Mouse (Mus musculus): ENCODE measurements around the gene Slc25a21. TPM values are rescaled to one million over a fixed set of nuclear protein-coding genes. Genes with fewer than 3 reads are reported as not detected.

The Slc25a21 gene
- total RNA-seq, 2 experiments from 2014 or later: 0.54 to 0.66 TPM

DNA sequence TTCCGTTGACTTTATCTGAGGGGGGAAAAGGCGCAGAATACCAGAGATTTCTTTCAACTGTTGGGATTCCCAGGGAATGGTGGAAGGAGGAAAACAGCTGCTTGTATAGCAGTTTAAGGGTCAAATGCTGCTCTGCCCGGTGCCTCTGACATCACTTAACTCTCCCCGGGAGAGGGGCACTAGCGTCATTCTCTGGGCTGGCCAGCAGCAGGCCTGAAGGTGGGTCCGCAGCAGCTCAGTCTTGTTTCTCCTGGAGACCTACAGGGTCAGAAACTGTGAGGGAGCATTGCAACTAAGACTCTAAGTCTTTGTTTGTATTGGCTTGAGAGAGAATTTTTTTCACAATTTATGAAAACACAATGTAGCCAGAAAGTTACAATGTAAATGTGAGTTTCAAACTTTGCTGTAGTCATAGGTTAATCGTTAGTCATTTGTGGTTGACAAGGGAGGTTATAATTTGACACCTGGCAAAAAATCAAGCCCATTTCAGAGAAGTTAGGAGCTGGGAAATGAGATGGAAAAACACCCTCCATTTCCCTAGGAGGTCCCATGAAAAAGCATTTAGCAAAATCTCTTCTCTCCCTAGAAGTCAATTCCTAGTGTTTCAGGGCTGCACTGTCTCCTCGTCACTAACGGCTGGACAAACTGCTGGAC lies 291.5 kb downstream of the Slc25a21 start:
- intact Hi-C loops (cut with DNase I): no loop called here
- no peak for DNase-seq (ENCODE audit: low spot score in 2 of 2)

DNA sequence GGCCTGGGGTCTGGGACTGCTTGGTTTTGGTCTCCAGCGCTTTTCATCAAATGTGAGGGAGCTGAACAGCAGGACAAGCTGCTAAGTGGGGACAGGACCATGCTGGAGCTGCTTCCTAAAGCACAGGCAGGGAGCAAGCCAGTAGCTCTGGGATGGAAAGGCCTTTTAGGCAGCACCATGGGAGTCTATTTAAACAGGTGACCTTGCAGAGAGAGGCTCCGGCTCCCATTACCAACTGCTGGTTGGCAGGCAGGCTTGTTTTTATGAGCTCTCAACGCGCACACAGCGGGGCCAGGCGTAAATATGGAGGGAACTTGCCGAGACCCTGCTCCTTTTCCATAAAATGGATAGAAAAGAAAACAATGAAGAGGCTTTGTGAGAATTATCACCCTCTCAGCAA lies 292.1 kb downstream of the Slc25a21 start:
- no peak for DNase-seq (ENCODE audit: low spot score in 2 of 2)
- intact Hi-C loops (cut with DNase I): no loop called here

DNA sequence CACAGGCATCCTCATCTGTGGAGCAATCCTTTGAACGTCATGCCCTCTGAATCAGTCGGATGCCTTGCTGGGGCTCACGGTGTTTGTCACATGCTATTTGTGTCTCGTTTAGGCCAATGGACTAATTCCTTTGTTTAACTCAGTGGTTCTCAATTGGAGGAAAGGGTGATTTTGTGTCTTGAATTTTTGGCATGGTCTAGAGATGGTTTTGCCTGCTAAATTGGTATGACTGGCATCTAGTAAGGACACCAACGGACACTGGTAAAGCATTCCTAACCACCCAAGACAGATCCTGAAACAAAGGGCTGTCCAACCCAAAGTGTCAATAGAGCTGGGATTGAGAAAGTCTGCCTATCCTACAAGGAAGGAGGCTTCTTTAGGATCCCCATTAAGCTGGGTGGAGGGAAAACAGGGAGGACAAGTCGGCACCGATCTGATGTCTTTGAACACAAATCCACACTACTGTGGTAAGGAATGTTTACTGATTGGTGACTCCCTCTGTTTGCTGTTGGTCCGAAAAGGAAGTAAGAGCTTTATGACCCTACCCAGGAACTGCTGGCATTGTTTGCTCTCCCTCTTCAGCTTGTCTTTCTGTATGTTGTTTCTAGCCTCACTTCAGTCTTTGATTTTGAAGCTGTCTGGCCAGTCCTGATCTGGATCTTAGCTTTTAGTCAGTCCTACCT lies 294.4 kb downstream of the Slc25a21 start:
- intact Hi-C loops (cut with DNase I): no loop called here
- DNase-seq (ENCODE audit: low spot score in 2 of 2): no peak

DNA sequence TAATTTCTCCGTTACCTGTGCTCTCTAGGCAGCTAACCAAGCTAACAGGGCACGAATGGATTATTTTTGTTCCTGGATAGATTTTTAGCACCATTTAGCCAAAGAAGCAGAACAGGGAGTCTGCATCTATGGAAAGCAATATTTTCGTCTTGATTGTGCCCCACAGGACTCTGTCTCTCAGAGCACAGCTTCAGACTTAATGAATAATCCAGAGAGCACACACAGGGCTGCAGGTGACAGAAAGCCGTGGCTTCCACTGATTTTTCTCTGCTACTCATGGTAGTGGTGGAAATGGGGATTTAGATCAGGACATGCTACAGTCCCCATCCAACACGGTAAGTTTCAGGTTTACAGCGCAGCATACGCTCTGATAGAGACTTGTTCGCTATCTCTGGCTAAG lies 299.3 kb downstream of the Slc25a21 start:
- intact Hi-C loops (cut with DNase I): no loop called here
- no peak for DNase-seq (ENCODE audit: low spot score in 2 of 2)

DNA sequence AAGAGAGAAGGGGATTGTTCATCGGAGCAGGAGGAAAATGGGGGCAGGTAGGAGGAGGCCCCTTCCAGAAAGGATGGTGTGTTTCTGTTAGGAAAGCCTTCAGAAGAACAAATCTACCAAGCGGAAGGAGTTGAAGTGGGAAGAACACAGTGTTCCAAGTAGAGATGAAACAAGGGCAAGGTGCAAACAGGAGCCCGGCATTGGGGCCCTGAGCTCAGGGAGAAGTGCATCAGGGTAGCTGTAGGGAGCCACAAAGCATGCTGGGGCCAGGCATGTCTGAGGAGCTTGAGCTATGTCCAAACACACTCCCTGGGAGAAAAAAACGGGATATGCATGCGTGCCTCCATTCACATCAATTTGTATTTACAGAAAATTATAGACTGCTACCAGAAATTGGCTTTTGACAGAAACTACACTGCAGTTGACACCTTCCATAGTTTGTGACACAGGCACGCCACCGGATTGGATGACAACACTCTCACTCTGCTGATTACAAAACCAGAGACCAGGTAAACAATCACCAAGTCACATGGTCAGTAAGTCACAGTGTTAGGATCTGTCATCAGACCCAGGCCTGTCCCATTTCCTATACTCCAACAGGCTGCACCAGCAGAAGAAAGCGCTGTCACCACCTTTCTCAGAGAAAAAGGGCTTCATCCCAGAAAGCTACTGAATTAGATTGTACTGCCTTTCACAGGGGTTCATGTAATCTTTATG lies 299.9 kb downstream of the Slc25a21 start:
- intact Hi-C loops (cut with DNase I): no loop called here

DNA sequence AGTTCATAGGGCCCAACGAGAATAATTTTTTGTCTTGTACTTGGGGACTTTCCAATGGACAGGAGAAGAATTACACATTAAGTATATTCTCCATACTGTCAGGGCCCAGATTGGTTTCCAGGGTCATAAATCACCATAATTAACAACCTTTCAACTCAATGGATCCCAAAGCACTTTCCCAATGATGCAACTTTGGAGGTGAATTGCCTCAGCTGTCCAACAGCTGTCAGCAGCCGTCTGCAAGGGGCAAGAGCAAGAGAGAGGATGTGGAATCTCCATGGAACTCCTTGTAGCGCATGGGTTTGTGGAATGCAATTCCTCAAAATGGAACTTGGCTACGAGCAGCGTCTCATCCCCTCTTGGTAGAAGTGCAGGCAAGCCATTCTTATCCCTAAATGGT lies 302.3 kb downstream of the Slc25a21 start:
- no peak for DNase-seq (ENCODE audit: low spot score in 2 of 2)
- intact Hi-C loops (cut with DNase I): no loop called here

More for the DNA sequence above, 299.9 kb downstream of the Slc25a21 start:
- no peak for DNase-seq (ENCODE audit: low spot score in 2 of 2)

DNA sequence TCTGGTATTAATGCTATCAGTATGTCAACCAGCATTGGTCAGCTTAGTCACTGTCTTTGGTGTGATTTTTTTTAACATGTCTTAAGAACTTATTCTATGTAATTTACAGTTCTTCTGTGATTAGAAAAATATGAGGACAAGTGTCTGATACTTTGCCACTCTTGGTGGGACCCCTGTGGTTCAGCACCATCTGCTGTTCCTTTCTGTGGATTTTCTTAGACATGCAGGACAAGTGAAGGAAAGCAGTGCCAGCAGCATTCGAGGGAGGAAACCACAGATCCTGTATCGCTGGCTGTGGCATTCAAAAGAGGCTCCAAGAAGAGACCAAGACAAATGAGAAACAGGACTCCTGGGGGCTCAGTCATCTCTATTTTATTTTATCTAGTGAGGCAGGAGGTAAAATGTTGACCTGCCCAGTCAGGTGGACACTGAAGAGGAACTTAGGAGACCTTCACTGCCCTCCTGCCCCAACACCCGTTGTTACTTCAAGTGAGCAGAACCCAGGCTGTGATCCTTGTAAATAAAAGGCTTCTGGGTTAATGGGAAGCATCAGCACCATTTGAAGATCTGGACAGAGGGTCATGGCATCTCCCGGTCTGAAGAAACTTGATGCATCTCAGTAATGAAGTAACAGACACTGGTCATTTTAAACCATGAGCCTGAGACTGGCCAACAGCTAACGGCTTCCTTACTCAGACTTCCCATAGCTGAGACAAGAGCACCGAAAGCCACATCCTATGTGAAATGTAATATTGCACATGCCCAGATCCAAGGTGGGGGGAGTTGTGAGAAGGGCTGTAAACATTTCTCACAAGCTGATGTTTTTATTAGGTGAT lies 306.2 kb downstream of the Slc25a21 start:
- DNase-seq (ENCODE audit: low spot score in 2 of 2): no peak
- intact Hi-C loops (cut with DNase I): no loop called here

DNA sequence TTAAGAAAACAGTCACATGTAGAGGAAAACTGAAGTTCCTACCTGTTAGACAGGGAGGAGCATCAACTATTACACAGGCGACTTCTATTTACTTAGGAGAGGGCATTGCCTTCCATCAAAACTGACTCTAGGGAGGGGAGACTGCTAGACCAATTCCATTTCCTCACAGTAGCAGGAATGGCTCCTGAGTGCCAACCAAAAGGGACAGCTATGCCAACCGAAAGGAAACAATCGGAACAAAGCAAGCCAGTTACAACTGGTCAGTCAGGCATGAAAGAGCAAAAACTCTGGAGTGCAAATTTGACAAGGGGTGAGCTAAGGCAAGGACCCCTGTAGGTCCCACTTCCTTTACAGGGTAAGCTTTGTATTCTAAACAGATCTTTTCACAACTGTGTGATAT lies 319.5 kb downstream of the Slc25a21 start:
- intact Hi-C loops (cut with DNase I): no loop called here
- DNase-seq (ENCODE audit: low spot score in 2 of 2): no peak

DNA sequence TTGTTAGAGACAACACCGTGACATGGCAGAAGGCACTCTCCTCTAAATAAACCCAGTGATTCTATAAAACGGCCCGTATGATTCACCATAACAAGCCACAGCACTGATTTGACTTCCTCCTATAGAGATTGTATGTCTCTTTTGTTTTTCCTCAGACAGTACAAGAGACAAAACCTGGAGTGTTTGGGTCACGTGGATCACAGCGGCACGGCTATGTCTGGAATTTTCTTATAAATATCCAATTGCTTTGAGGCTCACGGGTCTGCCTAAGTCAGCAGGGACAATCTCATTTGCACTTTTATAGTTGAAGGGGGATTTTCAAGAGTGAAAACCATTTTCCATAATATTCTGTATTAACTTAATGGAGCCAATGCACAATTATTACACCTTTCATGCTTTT lies 320.7 kb downstream of the Slc25a21 start:
- intact Hi-C loops (cut with DNase I): no loop called here

DNA sequence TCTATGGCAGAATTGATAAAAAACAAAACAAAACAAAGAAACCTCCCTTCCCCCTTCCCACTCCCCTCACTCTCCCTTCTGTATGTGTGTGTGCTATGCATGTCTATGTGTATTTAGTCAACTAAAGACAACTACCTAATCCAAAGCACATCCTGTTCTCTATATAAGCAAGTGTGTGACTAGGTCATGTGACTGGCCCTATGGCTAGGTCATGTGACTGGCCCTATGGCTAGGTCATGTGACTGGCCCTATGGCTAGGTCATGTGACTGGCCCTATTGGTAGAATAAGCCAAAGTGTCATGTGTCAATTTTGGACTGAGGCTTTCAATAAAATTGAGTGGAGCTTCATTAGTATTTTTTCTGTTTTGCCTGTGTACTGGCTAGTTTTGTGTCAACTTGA lies 324.1 kb downstream of the Slc25a21 start:
- intact Hi-C loops (cut with DNase I): no loop called here
- DNase-seq (ENCODE audit: low spot score in 2 of 2): no peak

More for the DNA sequence above, 320.7 kb downstream of the Slc25a21 start:
- DNase-seq (ENCODE audit: low spot score in 2 of 2): no peak

DNA sequence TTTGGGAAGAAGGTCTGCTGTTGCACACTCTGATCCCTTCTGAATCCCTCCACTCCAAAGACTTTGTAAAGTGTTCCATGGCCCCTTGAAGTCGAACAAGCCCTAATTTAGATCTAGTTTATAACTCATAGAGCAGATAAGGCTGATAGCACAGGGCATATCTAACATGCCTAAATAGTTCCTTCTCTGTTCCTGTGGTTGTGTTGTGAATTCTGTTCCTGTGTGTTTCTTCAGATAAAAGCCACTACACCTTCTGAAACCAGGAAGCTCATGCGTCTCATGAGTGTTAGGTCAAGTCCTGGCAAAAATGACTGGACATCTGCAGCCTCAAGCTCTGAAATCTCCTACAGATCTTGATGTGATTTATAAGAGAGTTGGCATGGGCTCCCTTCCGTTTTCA lies 326.7 kb downstream of the Slc25a21 start:
- DNase-seq (ENCODE audit: low spot score in 2 of 2): no peak
- intact Hi-C loops (cut with DNase I): no loop called here

DNA sequence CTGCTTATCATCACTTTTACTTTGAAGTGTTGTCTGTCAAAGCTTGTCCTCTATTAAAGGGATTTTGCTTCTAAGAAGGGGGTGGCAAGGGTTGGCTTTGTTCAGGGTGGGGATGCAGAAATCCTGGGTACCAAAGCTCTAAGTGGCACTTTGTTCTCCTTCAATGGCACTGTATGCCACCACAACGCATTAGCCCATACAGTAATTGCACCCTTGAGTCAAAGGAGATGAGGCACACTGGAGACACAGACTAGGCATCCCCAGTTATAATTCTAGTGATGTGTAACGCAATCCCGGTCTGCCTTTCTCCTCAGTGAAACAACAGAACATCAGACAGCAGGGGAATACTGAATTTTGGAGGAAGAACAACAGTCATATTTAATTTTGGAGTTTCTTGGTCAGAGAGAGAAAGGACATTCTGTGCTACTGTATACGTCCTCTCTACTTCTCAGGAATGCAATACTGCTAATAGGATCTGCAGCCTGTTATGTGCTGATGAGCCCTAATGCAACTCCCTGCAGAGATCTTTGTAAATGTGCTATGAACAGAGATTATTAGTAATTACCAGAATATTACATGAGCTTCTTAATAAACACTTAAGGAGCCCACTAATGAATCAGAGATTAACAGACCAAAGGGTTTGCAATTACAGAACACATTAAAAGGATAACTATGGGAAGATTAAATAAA lies 333.3 kb downstream of the Slc25a21 start:
- intact Hi-C loops (cut with DNase I): no loop called here
- no peak for DNase-seq (ENCODE audit: low spot score in 2 of 2)

DNA sequence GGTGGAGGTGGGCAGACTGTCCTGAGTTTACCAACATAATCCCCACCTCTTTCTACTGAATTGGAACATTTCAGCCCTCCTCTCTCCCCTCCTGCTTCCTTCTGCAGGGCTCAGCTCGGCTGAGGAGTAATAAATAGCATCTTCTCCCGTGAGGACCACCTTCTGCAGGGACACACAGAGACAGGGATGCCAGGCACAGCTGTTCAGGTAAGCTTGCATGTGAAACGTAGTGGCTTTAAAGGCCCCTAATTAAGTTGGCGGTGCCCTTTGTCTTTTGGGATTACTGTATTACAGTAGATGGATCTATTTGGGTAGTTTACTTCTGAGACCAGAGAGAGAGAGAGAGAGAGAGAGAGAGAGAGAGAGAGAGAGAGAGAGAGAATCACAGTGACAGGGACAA lies 344.6 kb downstream of the Slc25a21 start:
- intact Hi-C loops (cut with DNase I): no loop called here

DNA sequence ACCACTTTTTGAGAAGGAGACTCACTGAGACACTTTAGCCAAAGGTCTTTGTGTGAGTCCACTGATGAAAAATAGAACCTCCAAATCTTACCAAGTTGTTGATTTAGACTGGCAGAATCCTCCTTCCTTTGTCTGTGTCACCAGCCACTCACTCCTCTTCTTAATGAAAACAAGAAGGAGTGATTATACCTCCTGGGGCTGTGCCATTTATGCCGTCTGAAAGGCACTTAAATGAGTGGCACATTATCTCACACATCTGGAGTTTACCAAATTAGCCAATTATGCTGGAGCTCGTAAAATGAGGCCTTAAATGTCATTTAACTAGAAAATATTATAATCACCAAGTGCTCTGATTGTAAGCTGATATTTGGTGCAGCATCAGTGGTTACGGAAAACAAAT lies 345.8 kb downstream of the Slc25a21 start:
- intact Hi-C loops (cut with DNase I): no loop called here
- no peak for DNase-seq (ENCODE audit: low spot score in 2 of 2)

More for the DNA sequence above, 344.6 kb downstream of the Slc25a21 start:
- no peak for DNase-seq (ENCODE audit: low spot score in 2 of 2)

DNA sequence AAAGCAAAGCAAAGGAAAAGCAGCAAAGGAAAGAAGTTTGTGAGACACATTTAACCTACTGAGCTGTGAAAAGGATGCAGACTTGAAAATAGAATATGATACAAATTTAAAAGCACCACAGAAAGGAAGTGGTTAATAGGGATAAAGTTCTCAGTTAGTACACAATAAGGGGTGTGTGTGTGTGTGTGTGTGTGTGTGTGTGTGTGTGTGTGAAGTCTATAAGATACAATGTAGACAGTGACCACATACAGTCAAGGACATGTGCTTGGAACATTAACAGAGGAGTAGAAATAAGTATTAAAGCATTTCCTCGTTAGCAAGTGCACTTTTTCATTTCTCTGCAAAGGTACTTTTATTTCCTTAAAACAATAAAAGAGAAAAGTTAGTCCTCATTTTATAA lies 367.3 kb downstream of the Slc25a21 start:
- no peak for DNase-seq (ENCODE audit: low spot score in 2 of 2)
- intact Hi-C loops (cut with DNase I): no loop called here

DNA sequence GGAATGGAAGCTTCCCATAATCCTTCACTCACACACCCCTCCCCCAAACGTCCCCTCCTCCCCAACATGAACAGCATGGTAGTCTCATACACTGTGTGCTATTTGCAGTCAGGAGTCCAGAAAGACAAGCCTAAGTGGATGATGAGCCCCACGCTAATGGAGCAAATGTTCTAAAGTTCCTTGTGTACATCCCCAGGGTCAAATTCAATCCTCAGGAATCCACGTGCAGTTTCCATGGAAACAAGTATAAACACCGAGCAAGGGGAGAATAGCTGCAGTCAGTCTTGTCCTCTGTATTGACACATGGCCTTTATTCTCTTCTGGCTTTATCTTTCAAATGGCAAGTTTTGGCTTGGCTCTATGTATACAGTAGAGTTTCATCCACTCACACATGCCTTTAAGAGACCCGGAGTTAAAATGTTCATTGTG lies 367.8 kb downstream of the Slc25a21 start:
- intact Hi-C loops (cut with DNase I): no loop called here
- no peak for DNase-seq (ENCODE audit: low spot score in 2 of 2)

DNA sequence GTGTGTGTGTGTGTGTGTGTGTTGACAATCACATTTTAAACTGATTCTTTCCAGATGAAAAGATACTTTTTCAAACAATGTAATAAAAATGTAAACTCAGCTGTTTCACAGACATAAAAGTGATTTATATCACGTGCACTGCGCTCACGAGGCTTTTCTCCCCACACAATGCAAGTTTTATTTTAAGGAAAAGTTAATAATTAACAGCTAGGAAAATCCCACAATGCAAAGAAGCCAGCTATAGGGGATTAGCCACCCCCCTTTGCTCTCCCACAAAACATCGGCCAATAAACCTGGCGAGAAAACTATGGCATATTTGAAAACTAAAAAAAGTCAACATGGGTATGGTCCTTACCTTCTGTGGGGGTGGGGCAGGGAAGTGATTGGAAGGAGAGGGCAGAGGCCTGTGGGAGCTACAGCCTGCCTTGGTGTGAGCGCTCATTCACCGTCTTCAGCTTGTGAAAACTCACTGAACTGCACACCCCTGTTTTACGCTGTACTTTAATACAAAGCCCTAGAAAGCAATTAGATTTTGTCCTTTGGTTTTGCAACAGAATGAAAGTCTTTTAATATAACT lies 369.4 kb downstream of the Slc25a21 start:
- intact Hi-C loops (cut with DNase I): no loop called here
- DNase-seq (ENCODE audit: low spot score in 2 of 2): no peak

DNA sequence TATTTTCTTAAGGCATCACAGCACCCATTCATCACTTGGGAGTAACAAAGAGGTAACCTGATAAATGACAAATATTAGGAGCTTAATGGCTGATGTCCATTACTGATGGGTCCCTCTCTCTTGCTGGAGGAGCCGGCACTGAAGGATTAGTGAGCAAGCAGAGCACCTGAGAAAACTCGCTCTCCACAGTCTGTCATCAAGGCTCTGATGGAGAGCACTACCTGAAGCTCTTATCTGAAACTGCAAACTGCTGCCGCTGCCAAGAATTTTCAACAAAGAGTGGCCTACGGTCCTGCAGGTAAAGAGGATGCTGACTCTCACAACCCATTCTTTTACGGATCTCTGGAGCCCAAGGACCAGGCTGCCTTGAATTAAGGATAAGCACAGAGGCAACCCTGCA lies 372.6 kb downstream of the Slc25a21 start:
- intact Hi-C loops (cut with DNase I): no loop called here
- no peak for DNase-seq (ENCODE audit: low spot score in 2 of 2)

DNA sequence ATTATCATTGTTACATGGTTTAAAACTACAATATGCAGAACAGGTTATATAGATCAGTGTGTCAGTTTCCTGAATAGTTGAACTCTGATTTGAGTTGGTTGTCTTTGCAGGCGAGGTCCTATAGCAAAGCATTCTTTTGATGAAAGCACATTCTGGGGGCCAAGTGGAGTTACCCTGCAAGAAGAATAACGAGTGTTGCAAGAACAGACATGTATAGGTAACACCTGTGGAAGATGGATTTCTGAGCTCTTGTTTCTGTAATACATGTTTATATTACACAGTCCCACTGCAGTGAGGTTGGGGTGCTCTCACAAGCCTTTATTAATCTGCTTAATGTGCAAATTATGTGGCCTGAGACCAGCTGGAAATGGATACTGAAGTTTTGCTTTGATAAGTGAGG lies 375.1 kb downstream of the Slc25a21 start:
- intact Hi-C loops (cut with DNase I): no loop called here
- DNase-seq (ENCODE audit: low spot score in 2 of 2): no peak

All from left cerebral cortex, postnatal 36 days (tissue).